Mouse (Mus musculus) heart, postnatal 0 days (tissue): ENCODE measurements around the gene Hlf. TPM values are rescaled to one million over a fixed set of nuclear protein-coding genes. Genes with fewer than 3 reads are reported as not detected.
A peak's percentile ranks its signal among the peaks of the same experiment; 100 is the strongest.

ENCODE experiments used
- ATAC-seq: fragments of 200-750 bp; cut with Nextera tagmentation; 2 replicates; pipeline ENCODE4 v1.8.0; 2017; ENCODE audit warnings: low read depth, moderate number of reproducible peaks, moderate library complexity; ENCODE audit not compliant: insufficient read depth
- DNase-seq: peaks from one replicate; pipeline ENCODE4 v3.0.0-alpha.2; 2016; ENCODE audit warnings: low spot score
- H3K27ac ChIP-seq: fragments of 300-500 bp; sonication (generic); 2 replicates; pipeline ENCODE4 v1.5.1; 2014; ENCODE audit warnings: low read depth, mild to moderate bottlenecking
- H3K27me3 ChIP-seq: fragments of 300-500 bp; sonication (generic); 2 replicates; pipeline ENCODE4 v1.6.1; 2014; ENCODE audit warnings: low read length, mixed read lengths; ENCODE audit not compliant: control insufficient read depth, insufficient read depth
- H3K36me3 ChIP-seq: fragments of 300-500 bp; sonication (generic); replicated peaks from 2 replicates; pipeline ENCODE4 v1.6.1; 2014; ENCODE audit warnings: low read length, mixed read lengths; ENCODE audit not compliant: control insufficient read depth, insufficient read depth
- H3K4me1 ChIP-seq: fragments of 300-500 bp; sonication (generic); 2 replicates; pipeline ENCODE4 v1.6.1; 2014; ENCODE audit warnings: antibody characterized with exemption; ENCODE audit not compliant: control insufficient read depth, insufficient read depth
- H3K4me2 ChIP-seq: fragments of 300-500 bp; sonication (generic); 2 replicates; pipeline ENCODE4 v1.6.1; 2014; ENCODE audit warnings: low read depth, mild to moderate bottlenecking, low read length, moderate library complexity
- H3K4me3 ChIP-seq: fragments of 300-500 bp; sonication (generic); 2 replicates; pipeline ENCODE4 v1.5.1; 2014; ENCODE audit warnings: low read depth, low read length
- H3K9ac ChIP-seq: fragments of 300-500 bp; sonication (generic); replicated peaks from 2 replicates; pipeline ENCODE4 v1.6.1; 2014; ENCODE audit warnings: low read depth, low read length, mixed read lengths
- H3K9me3 ChIP-seq: fragments of 300-500 bp; sonication (generic); replicated peaks from 2 replicates; pipeline ENCODE4 v1.6.1; 2016; ENCODE audit warnings: low read length; ENCODE audit not compliant: control insufficient read depth
- CTCF ChIP-seq: IDR thresholded peaks from 2 replicates; pipeline ENCODE4 v1.5.1; 2016; ENCODE audit warnings: antibody characterized with exemption, control low read depth, low read depth
- EP300 ChIP-seq: IDR thresholded peaks from 2 replicates; pipeline ENCODE4 v1.6.1; 2016; ENCODE audit warnings: antibody characterized with exemption, low read depth
- WGBS: fragments of 180-500 bp; shearing (Covaris S2); extraction: QIAGEN DNeasy Blood & Tissue Kit; methylation state at CpG from one replicate; pipeline ENCODE4 v1.1.7; 2014; 5-methylcytosine and 5-hydroxymethylcytosine counted together
- polyA plus RNA-seq: library from polyadenylated mRNA; unstranded; fragments of >200 nt; fragmentation: Nextera tagmentation; extraction: Ambion mirVana; gene quantifications from 2 replicates; pipeline ENCODE4 v1.2.1, GENCODE M21; 2015
- total RNA-seq: library from RNA; depleted of rRNA; stranded (reverse); fragments of >200 nt; gene quantifications from 2 replicates; pipeline ENCODE4 v1.2.3, GENCODE M21; 2014; ENCODE audit warnings: low replicate concordance

Hlf gene
- total and polyA plus RNA-seq, 2 experiments from 2014 or later: 7.0 to 7.6 TPM

GRCm38 (mm10) chr11:90364865-90365264 is 25.8 kb downstream of the Hlf start:
- Histone ChIP-seq H3K27ac (no peak overlapping the region), H3K4me2 (no peak overlapping the region), H3K4me1 (peaks cover 18% of the 10 kb centered on the region), H3K9me3 (no peaks in the 10 kb centered on the region), H3K36me3 (no peaks in the 10 kb centered on the region), H3K27me3 (no peaks in the 10 kb centered on the region), H3K9ac (no peak overlapping the region), H3K4me3 (no peak overlapping the region)
- TF ChIP-seq CTCF (no peak), EP300 (no peak)
- DNase-seq: no peak
- no peak for ATAC-seq
- WGBS: 43% methylated on average over 7 of the region's 7 CpGs

GRCm38 (mm10) chr11:90363821-90364497 is 26.7 kb downstream of the Hlf start:
- Histone ChIP-seq H3K4me1 (peaks cover 9% of the 10 kb centered on the region; the same call in 1 of the 2 replicates), H3K4me2 (no peak overlapping the region), H3K4me3 (no peak overlapping the region), H3K36me3 (no peaks in the 10 kb centered on the region), H3K9me3 (no peaks in the 10 kb centered on the region), H3K9ac (no peak overlapping the region), H3K27me3 (no peaks in the 10 kb centered on the region), H3K27ac (no peak overlapping the region)
- DNase-seq (no peak), ATAC-seq (no peak)
- TF ChIP-seq EP300 (no peak), CTCF (no peak)
- WGBS: 85% methylated on average over 10 of the region's 10 CpGs

- Histone ChIP-seq H3K9me3 (no peaks in the 10 kb centered on the region), H3K27ac (no peak overlapping the region), H3K36me3 (no peaks in the 10 kb centered on the region), H3K4me1 (peaks cover 8% of the 10 kb centered on the region; the same call in 1 of the 2 replicates), H3K27me3 (no peaks in the 10 kb centered on the region), H3K4me2 (no peak overlapping the region), H3K9ac (no peak overlapping the region), H3K4me3 (no peak overlapping the region)
- TF ChIP-seq EP300 (no peak), CTCF (peak; percentile 77)
- WGBS: 44% methylated on average over 3 of the region's 3 CpGs
- ATAC-seq (no peak), DNase-seq (no peak)
Observed at GRCm38 (mm10) chr11:90363406-90363805, 27.3 kb downstream of the Hlf start.

GRCm38 (mm10) chr11:90360536-90360935 is 30.2 kb downstream of the Hlf start:
- H3K27me3 ChIP-seq: no peaks in the 10 kb centered on the region
- H3K4me3 ChIP-seq: no peak overlapping the region
- no peak overlapping the region for H3K9ac ChIP-seq
- H3K4me2 ChIP-seq: no peak overlapping the region
- no peak for ATAC-seq
- no peak for DNase-seq
- TF ChIP-seq EP300 (no peak), CTCF (no peak)
- no peaks in the 10 kb centered on the region for H3K9me3 ChIP-seq
- H3K36me3 ChIP-seq: no peaks in the 10 kb centered on the region
- H3K4me1 ChIP-seq: peaks cover 31% of the 10 kb centered on the region
- H3K27ac ChIP-seq: no peak overlapping the region
- 92% methylated on average over 5 of the region's 5 CpGs for WGBS

GRCm38 (mm10) chr11:90358063-90358462 is 32.6 kb downstream of the Hlf start:
- TF ChIP-seq EP300: no peak
- no peak for TF ChIP-seq CTCF
- ATAC-seq (no peak), DNase-seq (peak; percentile 51)
- H3K36me3 ChIP-seq: no peaks in the 10 kb centered on the region
- H3K27me3 ChIP-seq: no peaks in the 10 kb centered on the region
- no peak overlapping the region for H3K4me3 ChIP-seq
- no peak overlapping the region for H3K4me2 ChIP-seq
- peaks cover 41% of the 10 kb centered on the region for H3K4me1 ChIP-seq
- H3K9ac ChIP-seq: no peak overlapping the region
- H3K9me3 ChIP-seq: no peaks in the 10 kb centered on the region
- H3K27ac ChIP-seq: peak overlapping the region; percentile 87; the same call in 1 of the 2 replicates
- 16% methylated on average over 8 of the region's 8 CpGs for WGBS

GRCm38 (mm10) chr11:90357371-90357770 is 33.3 kb downstream of the Hlf start:
- no peak overlapping the region for H3K4me2 ChIP-seq
- H3K27me3 ChIP-seq: no peaks in the 10 kb centered on the region
- WGBS: 75% methylated on average over 7 of the region's 7 CpGs
- H3K9me3 ChIP-seq: no peaks in the 10 kb centered on the region
- DNase-seq (peak; percentile 5), ATAC-seq (no peak)
- H3K4me3 ChIP-seq: no peak overlapping the region
- TF ChIP-seq EP300 (no peak), CTCF (no peak)
- H3K9ac ChIP-seq: no peak overlapping the region
- H3K36me3 ChIP-seq: no peaks in the 10 kb centered on the region
- H3K4me1 ChIP-seq: peaks cover 45% of the 10 kb centered on the region
- H3K27ac ChIP-seq: peak overlapping the region; percentile 87
